Mouse (Mus musculus) testis, postnatal 10 days (tissue): ENCODE measurements around the gene Efnb1.
"Not testable (repeated sequence)": the region's sequence is repeated elsewhere in the genome, so short reads cannot be mapped to it uniquely, and the experiment has no call there.

ENCODE experiments used
- DNase-seq: peaks from one replicate; pipeline ENCODE4 v3.0.0; 2021; ENCODE audit warnings: low spot score

Gene Efnb1

DNA sequence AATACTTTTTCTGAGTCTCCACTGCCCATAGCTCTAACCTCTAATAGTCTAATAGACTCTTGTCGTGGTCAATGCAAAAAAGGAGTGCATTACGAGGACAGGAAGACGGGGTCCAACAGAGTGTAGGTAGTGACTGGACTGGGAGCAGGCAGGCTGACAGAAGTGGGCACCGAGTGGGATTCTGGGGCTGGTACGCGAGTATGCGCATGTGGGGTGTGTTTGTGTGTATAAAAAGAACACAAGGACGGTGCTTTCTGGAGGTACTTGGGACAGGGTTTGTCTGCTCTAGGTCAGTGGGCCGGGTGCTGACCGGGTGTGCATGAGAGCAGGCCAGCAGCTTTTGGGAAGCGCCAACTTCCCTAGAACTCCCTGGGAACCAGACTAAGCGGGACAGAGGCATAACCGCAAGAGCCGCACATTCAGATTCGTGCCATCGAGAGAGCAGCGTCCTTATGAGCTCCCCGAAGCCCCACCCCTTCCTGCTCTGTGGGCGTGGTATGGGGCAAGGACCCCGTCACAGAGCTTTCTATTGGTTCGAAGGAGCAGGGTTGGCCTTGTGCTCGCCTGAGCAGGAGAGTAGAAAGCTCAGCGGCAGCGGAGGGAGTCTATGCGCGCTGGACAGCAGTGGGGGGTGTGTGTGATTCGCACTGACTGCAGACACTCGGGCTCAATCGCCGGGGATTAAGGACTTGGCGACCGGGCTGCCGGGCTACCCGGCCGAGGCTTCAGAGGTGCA lies at the start of gene Efnb1:
Efnb1 (plus strand) TSS at position 608 of the 736 bp plus-strand sequence.
- peak; percentile 90 for DNase-seq

DNA sequence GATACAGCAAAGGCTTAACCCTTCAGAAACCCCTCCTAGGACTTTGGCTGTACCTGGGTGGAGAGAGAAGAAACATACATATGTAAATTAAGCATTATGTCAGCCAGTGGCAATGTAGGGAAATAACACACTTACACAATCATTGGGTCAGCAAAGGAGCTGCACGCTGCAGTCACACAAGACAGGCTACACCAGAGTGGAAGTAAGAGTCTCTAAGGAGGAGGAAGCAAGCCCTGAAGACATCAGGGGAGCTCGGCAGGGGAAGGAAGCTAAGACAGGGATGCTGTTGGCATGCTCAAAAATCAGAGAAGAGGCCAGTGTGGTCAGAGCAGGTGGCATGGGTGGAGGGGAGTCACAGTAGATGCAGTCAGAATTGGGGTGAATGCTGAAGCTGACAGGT lies 43.2 kb upstream of the Efnb1 start:
- no peak for DNase-seq

DNA sequence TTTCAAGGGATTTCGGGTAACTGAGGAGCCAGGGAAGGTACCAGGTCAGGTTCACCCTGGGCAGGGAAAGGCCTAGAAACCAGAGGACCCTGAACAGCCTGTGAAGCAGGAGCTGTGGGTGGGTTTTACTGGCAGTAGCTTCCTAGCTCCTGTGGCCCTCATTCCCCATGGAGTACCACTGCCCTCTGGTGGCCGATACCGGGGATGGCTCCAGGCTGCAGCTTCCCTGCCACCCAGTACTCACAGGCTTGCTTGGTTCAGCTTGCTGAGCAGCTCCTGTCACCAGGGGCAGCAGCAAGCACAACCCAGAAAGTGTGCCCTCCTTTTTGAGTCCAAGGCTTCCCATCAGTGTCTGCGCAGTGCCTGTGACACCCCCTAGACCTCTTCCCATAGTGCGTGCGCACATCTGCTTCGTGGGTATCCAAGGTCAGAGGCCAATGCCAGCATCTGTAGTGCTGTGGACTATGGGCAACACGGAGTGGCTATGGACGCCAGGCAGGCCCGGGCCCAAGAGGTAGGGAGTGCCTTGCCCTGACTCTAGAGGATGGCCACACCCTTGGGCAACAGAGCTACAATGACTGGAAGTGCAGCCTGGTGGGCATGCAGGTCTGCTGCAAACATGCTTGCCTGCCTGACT lies 24.7 kb upstream of the Efnb1 start:
- DNase-seq: not testable (repeated sequence)

DNA sequence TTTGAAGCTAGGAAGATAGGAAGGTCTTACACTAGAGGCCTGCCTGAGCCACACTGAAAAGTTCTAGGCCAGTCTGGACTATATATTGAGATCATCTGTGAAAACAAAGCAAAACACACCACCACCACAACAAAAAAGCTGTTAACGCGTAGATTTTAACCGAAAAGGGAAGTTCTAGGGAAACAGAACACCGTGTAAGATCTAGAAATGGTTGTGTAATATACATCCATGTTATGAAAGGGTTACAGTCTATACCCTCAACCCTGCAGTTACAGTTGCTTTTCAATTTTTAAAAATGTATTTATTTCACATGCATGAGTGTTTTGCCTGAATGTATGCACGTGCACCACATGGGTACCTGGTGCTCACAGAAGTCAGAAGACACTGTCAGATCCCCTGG lies 16.4 kb upstream of the Efnb1 start:
- DNase-seq: no peak

DNA sequence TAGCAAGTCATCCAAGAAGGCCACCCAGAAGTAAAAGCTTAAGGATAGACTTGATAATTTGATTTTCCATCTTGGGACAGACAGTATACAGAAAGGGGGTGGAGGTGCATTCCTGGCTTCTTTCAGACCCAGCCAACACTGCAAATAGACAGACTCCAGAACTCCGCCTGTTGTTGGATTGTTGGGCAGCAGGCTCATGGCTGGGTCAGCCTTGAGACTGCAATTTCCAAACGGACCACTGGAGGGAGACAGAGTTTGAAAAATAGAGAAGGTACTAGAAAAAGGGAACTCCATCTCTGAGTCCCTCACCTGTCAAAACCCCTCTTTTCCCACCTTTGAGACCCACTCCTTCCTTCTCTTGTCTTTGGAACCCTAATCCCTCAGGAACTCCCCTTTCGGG lies 5.9 kb upstream of the Efnb1 start:
- DNase-seq: peak; percentile 78

DNA sequence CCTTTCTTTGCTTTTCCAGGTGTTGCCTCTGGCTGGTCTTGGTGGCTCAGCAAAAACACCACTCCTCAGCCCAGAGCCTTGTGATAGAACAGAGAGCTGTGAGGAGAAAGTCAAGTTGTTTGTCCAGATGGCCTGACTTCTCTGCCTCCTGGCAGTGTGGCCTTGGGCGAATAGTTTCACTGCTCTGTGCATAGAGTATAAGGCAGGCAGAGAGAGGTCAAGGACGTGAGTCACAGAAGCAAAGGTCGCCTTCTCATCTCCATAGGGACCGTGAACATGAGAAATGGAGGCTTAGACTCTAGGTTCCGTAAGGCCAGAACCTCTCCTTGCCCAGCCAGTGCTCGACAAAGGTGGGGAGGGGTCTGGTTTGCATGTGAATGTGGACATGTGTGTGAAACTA lies 3.4 kb upstream of the Efnb1 start:
- DNase-seq: no peak

DNA sequence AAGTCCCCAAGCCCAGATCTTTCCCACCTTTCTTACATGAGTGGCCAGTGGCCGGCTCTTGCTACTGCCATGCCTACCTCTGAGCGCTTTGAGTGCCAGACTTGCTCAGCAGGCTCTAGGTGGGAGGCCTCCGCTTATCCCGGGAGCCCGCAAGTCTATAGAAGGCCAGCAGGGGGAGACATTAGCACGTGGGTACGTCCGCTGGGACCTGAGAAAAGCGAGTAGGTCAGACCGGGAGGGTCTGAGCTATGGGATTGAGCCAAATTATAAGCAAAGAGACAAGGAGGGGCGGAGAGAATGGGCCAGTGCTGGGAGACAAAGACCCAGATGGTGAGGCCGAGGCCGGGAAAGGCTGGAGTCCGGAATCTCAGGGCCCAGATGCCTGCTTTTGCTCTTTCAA lies 1.0 kb upstream of the Efnb1 start:
- peak; percentile 78 for DNase-seq

DNA sequence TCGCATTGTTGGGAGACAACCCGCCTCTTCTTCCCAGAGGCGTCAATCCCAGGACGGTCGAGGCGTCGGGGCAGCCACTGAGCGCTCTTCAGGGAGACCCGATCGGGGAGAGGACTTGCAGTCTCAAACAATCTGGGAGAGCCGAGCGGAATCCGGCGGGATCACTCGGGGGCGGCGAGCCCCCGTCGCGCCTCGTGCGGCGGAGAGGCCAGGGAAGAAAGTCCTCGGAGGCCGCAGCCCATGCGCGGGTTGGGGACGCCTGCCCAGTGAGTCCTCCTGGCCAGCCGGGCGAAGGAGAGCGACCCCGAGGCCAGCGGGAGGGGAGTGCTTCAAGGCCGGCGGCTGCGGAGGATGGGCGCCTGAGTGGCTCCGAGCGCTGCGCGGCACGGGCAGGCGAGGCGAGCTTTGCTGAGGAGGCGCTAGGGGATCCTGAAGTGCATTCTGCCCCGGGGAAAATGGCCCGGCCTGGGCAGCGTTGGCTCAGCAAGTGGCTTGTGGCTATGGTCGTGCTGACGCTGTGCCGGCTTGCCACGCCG lies 569 bp downstream of the Efnb1 start:
- DNase-seq: peak; percentile 59

DNA sequence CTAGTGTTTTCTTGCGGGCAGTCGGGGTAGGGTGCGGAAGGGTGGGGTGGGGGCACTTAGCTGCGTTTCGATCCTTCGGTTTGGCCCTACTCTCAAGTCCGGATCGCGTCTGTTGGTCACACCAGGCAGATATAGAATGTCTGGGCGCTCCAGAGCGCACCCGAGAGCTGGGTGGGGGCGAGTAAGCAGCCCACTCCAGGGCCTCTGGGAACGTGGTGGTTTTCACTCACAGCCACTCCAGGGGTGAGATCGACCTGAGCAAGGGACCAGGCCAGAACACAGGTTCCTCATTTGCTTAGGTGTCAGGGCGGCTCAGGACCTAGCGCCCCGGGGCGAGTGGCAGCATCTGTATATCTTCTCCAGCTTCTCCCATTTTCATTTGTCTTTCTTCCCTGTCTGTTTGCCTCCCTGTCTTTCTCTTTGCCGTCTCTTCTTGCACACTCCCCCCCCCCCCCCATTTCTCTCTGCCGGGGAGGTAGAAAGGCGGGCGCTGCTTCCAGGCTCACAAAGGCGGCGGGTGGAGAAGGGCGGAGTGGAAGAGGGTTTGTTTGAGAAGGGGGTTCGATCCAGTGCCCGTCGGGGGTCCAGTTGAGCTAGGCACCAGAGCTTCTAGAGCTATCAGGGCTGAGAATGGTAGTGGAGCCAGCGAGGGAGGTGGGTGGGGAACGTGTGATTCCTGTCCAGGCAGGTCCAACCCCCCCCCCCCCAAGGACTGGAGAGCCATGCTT lies 1.4 kb downstream of the Efnb1 start:
- DNase-seq: no peak

DNA sequence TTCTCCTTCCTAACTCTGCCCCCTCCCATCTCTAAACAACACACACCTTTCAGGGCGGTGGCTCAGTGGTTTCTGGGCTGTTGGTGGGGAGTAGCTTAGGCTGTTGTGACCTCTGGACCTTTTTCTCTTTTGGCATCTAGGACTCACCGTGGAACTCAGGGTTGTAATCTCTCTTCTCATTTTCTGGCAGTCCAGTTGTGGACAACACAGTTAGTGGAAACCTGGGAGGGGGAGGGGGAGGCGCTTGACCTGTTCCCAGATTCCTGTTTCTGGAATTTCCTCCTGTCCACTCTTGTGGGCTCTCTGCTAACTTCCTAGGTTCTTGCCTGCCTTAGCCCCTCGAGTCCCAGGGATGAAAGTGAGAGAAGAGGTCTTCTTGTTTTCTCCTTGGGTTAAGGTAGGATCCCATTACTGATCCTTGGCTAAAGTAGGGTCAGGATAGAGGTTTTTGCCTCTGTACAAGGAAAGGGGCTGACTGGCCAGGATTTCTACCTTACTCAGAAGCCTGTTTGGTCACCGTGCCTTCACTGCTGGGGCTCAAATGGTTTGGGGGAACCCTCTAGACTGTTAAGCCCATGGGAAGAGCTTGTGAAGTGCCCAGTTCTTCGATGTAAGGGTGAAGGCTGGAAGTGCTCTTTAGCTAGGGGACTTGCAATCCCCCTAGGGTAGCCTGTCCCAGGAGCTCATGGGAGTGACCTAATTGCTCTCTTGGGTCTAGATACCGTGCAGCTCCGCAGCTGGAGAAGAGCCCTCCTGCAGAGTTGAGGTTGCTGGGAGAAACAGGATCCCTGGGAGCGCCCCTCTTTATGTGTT lies 2.2 kb downstream of the Efnb1 start:
- DNase-seq: no peak

DNA sequence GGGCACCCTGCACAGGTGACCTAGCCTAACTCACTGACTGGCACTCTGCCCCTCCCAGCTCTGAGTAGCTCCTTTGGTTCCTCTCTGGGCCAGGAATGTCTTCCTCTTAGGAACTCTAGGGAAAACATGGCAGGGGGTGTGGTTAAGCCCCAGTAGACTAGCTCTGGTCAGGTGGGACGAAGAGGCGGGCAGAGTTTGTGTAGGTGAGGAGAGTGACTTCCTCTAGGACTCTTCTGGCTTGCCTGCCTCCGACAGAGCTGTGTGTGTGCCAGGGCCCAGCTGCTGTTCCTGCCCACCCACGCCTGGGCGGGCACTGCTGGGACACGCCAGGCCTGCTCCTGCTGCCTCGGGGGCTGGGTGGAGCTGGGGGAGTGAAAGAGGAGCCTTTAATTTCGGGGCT lies 5.1 kb downstream of the Efnb1 start:
- DNase-seq: no peak

DNA sequence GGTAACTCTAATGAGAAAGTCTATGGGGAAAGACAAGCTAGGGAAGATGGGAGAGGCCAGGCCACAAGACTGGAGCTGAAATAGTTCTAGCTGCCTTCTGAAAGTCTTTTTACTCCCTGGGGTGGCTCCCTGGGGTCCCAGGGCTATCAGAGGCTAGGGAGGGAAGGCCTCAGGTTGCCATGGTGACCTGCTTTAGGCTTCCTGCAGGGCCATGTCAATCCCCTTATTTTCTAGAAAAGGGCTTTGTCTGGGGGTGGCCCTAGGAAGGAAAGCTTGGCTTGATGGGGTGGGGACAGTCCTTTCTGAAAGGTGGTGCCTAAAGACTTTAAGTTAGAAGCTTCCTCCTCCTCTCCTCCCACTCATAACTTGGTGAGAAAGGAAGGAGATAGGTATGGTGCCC lies 6.0 kb downstream of the Efnb1 start:
- no peak for DNase-seq

DNA sequence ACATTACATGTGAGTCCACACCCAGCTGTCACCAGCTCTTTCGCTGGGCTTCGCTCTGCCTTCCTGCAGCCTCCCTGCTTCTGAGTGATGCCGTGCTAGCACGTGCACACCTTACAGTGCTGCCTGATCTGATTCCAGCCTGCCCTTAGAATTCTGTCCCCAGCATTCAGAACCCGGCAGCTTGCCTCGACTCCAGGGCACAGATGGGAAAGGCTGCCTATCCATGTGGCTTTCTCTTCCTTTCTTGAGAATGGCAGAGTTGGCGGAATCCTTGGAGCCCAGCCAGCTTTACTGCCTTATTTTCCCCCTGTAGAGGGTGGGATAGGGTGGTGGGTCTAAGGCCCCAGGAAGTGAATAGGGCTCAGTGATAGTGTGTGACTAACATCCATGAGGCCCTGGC lies 9.6 kb downstream of the Efnb1 start:
- DNase-seq: no peak

DNA sequence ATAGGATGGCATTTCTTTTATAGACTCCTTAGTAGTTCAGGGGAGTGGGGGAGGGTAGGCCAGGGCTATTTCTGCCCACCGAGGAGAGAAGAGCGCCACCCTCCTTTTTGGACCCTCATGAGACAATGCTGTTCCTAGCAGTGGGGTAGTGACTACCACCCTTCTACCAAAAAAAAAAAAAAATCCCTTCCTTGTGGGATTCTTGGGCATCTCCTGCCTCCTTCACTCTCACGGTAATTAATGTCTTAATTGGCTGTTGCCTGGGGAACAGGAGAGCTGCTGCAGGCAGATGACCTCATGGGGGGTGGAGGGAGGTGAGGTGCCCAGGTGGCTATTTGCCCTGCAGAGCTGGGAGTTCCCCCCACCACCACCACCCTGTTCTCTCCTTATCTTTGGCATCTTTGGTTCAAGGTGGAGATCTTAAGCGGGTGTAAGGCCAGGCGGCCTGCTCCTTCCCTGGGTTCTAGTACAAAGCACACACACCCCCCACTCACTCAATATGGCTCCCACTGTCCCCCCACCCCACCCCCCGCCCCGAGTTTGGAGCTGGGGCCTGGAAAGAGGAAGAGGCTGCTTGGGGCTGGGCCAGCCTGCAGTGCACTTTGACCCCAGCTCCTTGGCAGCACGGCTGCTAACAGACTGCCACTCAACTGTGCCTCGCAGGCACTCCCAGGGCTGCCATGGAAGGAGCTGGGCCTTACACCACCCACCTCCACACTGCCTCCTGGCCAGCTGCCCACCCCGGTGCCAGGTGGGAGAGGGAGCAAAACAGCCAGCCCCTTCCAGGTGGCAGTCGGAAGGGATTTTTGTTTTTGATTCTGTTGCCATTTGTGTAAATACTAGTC lies 12.4 kb downstream of the Efnb1 start:
- DNase-seq: no peak

DNA sequence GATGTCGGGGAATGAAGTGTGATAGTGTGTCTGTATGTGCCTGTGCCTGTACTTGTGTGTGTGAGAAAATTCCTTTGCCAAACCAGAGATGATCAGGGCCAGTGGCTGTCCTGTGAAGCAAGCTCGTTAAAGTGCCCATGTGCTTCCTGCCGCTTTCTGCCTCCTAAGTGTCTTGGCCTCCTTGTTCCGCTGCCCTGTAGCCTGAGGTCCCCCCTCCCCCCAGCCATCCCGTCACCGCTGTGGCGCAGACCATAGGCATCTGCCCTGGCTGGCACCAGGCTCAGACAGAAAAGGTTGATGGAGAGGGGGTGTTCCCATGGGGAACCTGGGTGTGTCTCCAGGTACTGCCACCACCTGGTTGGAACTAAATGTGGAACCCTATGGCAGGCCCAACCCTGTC lies 13.1 kb downstream of the Efnb1 start:
- no peak for DNase-seq

DNA sequence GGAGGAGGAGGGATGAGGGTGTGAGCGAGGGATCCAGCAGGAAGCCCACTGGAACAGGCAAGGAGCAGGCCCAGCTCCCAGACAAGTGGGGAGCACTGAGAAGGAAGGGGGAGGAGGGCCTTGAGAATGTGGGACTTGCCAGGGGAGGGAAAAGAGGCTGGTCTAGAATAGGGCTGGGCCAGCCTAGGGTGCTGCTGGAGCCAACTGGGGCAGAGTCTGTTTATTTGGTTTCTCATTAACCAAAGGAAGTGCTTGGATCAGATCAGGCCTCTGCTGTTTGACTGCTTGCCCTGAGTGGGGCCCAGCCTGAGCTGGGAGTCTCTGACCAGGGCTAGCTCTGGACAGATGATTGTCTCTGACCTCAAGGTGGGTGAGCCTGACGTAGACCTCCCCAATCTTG lies 14.0 kb downstream of the Efnb1 start:
- DNase-seq: no peak

DNA sequence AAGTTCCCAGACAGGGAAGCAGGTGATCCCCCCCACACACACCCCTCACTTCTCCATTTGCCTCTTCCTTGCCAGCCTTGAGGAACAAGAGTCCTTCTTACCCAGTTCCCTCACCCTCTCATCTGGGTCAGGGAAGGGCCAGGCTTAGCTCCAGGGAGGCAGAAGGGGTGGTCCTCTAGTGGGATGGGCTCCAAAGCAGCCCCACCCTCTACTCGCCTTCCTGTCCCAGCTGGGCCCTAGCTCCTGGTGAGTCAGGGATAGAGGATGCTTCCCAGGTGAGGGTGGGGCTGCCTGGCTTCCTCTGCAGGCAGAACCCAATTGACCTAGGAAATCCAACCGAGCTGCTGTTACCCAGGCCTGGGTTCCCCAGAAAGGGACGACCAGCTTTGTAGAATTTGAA lies 14.8 kb downstream of the Efnb1 start:
- DNase-seq: no peak

DNA sequence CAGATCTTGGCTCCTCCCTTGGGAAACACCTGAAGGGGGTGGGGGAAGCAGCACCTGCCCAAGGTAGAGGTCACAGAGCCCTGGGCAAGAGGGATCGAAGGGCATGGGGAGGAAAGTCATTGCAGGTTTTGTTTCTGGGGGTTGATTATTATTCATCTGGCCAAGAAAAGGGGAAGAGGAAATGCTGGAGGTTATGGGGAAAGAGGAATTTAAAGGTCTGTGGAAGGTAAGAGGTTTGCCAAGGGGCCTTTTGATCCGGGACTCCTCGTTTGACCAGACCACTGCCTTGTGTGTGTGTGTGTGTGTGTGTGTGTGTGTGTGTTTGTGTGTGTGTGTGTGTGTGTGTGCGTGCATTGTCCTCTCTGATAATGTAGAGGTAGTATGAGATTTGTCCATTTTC lies 15.5 kb downstream of the Efnb1 start:
- DNase-seq: no peak

DNA sequence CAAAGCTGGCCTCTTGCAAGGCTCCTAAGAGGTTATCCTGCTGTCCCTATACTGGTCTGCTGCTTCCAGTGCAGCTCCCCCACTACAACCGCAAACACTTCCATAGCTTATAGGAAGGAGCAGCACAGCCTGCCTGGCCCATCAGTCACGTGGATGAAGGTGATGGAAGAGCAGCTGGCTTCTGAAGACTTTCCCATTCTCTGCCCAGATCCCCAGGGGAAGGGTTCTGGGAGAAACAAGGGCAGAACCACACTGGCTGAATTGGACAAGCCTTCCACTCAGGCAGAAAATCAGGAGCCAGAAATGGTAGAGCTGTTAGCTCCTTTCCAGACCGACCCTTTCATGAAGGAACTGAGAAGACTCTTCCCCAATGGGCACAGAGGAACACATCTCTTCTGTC lies 16.2 kb downstream of the Efnb1 start:
- DNase-seq: no peak

DNA sequence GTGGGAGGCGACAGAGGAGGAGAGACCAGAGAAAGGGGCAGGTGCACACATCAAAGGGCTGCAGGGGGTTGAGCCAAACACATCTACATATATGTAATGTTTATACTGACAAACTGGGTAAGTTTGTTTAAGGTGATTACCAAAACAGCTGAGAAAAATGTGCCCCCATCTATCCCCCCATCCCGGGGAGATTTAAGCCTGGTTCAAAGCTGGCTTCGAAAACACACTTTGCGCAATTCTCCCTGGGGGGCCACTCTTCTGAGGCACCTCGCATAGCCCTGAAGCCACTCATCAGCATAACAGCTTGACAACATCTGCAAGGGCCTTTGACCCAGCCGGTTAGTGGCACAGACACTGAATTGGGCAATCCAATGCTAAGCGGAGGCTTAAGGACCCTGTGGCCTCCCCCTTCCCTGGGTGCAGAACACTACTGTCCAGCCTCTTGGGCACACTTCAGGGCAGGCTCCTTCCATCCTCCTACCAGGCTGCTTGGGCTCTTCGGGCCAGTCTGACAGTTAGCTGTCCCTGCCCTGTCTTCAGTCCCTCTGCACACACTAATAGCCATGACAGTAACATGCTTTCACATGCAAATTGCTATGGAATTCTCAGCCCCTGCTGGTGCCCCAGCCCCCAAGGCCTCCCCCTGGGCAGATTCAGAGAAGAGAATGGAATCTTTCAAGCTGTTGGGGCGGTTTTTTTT lies 16.8 kb downstream of the Efnb1 start:
- DNase-seq: no peak

DNA sequence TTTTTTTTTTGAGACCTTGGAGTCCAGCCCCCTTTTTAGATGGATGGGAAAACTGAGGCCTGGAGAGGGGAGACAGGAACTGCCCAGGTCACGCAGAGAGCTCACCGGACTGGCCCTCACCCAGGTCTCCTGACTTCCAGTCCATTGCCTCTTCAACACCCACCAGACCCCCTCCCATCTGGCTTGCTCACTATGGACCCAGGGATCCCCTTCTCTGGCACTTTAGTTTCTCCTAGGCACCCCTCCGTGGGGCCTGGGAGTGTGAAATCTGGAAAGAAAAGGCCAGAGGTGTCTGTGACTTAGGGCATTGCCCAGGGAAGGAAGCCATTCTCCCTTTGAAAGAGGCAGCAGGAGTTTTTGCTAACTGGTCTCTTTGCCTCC lies 17.3 kb downstream of the Efnb1 start:
- no peak for DNase-seq
